Mouse (Mus musculus) thymus, postnatal 25 days (tissue): Measurements from ENCODE around the gene Vapb.

ENCODE experiments used
- DNase-seq: peaks from one replicate; pipeline ENCODE4 v3.0.0; 2022

The Vapb gene

DNA sequence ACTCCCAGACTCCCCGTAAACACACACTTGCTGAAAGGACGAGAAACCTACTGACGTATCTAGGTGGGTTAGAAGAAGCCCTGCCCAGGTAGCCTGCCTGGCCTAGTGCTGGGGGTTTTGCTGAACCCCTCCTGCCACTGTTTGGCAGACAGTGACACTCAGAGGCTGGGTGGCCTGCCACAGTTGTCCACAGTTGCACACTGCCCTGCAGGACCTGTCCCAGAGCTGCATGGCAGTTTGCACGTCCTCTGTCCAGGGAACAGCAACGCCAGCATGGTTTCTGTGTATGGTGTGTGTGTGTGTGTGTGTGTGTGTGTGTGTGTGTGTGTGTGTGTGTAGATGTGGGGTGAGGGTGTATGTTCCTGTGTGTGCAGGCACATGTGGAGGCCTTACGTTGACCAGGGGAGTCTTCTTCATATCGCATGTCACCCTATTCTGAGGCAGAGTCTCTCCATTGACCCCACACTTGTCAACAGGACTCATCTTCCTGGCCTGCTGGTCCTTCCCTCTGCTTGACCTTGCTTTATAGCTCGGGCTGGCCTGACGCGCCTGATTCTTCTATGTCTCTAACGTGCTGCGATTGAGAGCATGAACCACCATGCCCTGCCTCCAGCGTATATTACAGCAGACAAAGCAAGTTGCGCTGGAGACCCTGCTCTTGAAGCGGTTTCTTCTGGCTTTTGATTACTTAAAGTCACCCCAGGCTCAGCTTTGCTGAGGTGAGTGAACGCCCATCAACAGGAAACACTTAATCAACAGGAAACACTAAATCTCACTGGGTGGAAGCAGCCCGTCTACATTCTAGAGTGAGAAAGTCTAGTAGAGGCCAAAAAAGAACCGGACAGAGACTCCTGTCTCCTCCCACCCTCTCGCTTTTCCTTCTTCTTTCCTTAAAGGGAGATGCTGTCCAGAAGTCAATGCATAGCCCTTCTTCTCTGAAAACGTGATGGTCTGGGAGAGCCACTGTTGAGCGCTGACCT lies 57.5 kb downstream of the Vapb start:
- DNase-seq, result no peak

DNA sequence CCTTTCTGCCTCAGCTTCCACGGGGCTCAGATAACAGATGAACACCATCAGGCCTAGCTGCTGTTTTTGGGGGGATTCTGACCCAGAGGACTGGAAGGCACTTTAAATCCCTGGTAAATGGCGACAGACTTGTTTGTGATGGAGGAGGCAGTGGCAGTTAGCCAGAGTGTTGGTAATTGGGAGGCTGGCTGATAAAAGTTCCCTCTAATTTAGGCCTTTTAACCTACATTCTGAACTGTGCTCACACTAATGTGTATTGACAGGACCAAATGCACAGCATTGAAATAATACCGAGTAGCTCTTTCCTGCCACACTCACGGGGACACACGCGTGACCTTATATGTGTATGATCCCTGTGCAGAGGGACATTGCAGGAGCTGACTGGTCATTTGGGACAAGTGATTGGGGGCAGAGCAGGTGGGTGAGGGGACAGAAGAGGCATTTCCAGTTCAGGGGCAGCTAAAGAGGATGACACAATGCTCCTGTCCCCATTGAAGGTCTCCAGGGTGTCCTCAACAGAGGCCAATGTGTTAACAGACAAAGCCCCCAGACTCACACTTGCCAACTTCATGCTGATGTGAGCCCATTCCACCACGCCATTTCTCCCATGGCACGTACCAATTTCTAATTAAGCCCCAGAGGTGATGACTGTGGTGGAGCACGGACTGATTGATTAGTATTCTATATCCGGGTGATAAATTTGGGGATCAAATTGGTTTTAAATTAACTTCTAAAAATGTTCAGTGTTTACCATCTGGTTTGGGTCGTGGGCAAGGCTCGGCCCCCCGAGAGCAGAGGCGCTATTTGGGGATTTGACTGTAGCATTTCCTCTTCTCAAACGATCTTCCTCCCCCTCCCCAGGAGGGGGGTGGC lies 58.7 kb downstream of the Vapb start:
- no peak for DNase-seq

DNA sequence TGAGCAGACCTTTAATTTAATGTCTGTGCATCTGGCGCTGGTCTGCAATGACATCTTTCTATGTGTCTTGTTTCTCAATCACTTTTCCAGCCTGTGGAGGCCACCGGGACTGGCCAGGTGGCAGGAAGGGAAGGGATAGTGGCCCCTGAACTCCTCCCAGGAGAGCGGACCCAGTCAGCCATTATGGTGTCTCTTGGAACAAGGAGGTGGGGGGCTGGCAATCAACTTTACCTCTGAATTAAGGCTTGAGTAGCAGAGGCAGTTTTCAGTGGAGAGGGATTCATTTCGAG lies 59.3 kb downstream of the Vapb start:
- no peak for DNase-seq

DNA sequence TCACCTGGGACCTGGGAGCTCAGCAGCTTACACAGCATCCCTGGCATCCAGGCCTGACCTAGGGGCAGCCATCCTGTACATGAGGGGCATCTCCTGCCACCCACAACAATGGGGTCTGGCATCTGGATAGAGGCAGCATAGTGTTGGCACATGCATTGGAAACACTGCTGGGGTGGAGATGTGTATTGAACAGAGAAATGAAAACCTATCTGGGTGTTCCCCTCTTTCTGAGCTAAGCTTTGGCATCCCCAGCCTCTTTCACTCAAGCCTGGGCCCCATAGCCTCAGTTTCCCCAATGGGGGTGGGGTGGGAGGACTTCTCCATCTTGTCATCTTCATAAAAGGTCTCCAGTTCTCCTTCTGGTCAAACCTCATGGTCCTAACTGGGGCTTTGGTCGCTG lies 62.2 kb downstream of the Vapb start:
- no peak for DNase-seq

GRCm38 (mm10) chr2:173800566-173800965 lies 63.3 kb downstream of the Vapb start:
- DNase-seq, result no peak

DNA sequence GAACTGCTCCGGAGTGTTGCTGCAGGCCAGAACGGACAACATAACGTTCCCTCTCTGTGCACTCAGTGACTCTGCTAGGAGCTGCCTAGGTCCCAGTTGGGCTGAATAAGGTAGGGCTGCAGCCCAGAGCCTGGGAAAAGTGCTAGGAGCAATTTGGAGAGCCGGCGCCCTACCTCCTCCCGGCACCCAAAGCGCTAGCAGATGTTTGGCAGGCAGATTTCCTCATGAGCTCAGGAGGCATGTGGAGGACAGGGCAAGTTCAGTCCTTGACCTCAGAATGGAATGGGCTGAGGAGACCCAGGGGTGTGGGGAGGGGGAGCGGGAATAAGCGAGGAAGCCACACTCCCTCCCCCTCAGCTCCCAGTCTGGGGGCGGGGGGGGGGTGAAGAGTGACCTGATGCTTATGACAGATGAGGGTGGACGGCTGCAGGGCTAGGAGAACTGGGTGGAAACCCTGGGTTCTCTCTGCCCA lies 64.1 kb downstream of the Vapb start:
- no peak for DNase-seq

DNA sequence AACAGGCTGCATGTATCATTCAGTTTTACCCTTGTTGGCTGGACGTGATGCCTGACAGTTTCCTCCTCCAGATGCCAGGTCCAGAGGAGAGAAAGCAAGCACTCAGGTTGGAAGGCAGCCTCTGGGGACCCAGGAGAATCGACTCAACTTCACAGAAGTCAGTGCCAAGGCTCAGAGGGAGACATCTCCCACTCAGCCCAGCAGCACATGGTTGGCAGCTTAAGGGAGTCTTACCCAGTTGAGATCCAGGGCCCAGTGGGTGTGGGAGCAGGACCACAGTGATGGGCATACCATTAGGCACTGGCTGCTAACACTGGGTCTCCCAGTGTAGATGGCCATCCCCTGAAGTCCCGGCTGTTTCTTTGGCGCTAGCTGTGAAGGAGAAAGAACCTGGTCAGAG lies 64.9 kb downstream of the Vapb start:
- no peak for DNase-seq

DNA sequence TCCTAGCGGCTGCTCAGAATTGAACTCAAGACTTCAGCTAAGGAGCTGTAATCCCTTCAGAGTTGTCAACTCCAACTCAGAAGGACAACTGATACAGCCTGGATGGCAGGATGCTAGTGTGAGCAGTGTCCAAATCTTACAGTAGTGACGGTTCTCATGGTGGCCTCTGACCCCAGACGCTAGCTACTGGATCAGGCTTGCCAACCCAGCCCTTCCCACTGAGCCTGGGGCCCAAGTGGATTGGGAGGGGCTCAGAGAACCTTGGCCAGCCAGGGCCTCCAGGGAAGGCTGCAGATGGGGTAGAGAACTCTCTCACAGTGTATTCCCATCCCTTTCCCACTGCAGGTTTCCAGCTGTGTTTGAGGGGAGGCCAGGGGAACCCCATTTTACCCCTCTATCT lies 65.6 kb downstream of the Vapb start:
- DNase-seq, result no peak

DNA sequence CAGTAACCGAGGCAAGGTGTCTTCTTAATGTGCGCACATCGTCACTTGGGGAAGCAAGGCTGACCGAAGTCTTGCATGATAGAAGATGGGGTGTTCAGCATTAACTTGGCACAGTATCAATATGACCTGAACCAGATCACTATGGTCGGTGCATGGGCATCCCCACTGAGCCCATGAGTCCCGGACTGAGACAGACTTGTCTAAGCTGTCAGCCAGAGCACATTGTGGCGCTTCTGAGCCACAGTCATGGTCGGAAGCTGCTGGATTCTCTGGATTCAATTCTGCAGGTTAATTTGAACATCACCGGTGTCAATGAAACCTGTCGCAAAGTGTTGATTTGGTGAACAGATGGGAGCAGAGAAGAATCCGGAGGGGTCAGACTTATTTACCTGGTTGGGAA lies 66.5 kb downstream of the Vapb start:
- no peak for DNase-seq

GRCm38 (mm10) chr2:173806621-173807020 lies 69.3 kb downstream of the Vapb start:
- DNase-seq, result no peak

DNA sequence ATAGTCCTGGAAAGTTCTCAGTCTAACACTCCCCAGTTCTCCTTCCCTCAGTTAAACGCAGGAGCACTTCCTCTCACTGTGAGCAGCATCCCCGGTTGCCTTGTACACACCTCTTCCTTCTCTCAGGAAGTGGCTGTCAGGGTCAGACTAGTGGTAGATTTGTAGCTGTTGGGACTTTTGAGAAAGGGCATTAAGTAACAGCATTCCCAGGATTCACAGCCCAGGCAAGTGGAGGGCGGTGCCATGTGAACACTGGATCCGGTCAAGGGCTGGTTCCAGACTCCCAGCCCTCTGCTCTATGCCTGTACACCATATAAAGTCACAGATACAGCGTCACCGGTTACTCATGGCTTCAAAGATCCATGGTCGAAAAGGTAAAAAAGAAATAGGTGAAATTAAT lies 71.6 kb downstream of the Vapb start:
- no peak for DNase-seq

GRCm38 (mm10) chr2:173810036-173810850 lies 72.9 kb downstream of the Vapb start:
- no peak for DNase-seq

DNA sequence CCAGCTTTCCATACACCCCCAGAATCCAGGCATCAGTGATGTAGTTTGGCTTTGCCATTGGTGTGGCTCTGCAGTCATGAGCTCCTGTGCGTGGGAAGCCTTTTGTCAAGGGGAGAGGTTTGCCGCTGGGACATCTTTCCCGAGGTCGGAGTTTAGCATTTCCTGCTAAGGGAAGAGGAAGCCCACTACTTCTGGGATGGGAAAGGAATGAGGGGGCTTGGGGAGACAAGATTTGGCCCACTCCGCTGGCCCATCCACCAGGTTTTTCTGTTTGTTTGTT lies 73.5 kb downstream of the Vapb start:
- no peak for DNase-seq

DNA sequence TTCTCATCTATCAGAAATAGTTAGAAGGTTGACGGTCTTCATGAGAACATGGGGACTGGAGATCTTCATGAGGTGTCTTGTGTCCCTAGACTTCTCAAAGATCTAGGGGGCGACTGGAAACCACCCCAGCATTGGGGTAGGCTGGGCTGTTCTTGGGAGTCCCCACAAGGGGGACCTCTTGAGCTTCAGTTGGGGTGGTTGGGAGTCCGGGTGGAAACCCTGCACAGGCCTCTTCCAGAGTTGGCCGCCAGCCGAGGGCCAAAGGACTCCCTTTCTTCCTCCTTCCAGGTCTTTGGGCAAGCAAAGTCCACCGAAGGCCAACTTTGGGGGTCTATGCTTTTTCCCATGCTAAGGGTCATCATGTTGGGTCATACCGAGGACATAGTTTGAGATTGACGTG lies 74.5 kb downstream of the Vapb start:
- DNase-seq, result peak; percentile 61

DNA sequence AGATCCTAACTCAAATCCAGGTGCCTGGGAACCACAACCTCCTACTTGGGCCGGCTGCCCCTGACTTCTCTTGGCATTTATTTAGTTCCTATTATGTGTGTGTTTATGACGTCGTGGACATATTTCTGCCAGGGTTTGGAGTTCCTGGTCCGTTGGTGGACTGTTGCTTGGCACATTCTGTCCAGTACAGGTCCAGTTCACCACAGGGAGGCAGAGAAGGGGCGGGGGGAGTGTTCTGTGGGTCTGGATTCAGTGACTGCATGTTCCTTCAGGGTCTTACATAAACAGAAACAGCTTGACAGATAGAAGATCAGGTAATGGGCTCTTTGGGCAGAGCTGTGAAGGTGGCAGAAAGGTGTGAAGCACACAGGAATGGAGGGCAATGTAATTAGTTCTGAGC lies 75.8 kb downstream of the Vapb start:
- no peak for DNase-seq

DNA sequence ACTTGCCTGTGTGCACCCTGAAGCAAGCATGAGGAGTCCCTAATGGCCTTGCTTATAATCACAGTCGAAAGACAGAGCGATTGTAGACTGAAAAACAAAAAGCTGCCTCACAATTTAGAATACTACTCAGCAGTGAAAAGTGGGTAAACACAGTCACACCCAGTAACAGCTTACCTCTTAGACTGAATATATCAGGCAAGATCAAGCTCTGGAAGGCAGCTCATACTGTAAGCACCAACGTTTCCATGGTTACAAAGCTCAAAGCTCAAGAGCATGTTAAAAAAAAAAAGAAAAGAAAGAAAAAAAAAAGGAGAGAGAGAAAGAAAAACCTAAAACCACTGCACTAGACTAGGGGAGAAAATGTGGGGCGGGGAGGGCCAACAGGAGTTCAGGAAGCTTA lies 89.0 kb downstream of the Vapb start:
- no peak for DNase-seq

DNA sequence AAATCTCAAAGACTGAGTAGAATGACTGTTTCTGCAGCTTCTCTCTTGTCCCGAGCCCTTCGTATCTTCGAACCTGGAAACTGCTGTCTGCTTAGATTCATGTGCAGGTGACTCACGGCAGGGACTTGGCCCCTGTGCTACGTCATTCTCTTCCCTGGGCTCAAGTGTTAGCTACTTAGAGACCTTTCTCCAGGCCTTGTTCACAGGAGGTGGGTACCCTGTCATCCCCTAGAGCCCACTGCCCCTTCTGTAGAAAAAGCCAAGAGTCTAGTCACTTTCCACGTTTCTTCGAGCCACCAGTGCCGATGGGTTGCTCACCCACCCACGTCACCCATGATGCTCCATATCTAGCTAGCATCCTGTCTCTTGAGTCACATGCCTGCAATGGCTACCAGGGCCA lies 89.9 kb downstream of the Vapb start:
- DNase-seq, result no peak

GRCm38 (mm10) chr2:173828134-173828533 lies 90.8 kb downstream of the Vapb start:
- no peak for DNase-seq

GRCm38 (mm10) chr2:173832828-173833492 lies 95.6 kb downstream of the Vapb start:
- no peak for DNase-seq
